Mouse (Mus musculus): ENCODE results near the gene Cnbd2. TPM values are rescaled to one million over a fixed set of nuclear protein-coding genes. Genes with fewer than 3 reads are reported as not detected.

The Cnbd2 gene
- polyA plus RNA-seq, 1 experiment from 2014 or later: 5.9 TPM

GRCm38 (mm10) chr2:156313153-156313552 is 1.1 kb downstream of the Cnbd2 start:
- no peaks in the 10 kb centered on the region for H3K9me3 ChIP-seq
- H3K36me3 ChIP-seq: peaks cover 15% of the 10 kb centered on the region; the same call in 1 of the 2 replicates
- peak overlapping the region; percentile 83 for H3K4me2 ChIP-seq (replicated peaks)
- H3K27me3 ChIP-seq: no peaks in the 10 kb centered on the region
- WGBS: 54% methylated on average over 3 of the region's 3 CpGs
- no peak for ATAC-seq (ENCODE audit: low FRiP score, low read depth)
- H3K4me3 ChIP-seq: peak overlapping the region; percentile 92
- H3K9ac ChIP-seq (replicated peaks): peak overlapping the region; percentile 94
- H3K27ac ChIP-seq (replicated peaks): peak overlapping the region; percentile 98; the same call in 1 of the 2 replicates
- peaks cover 10% of the 10 kb centered on the region; the same call in 1 of the 2 replicates for H3K4me1 ChIP-seq

- ATAC-seq (ENCODE audit: low FRiP score, low read depth): no peak
- WGBS: 93% methylated on average over 6 of the region's 6 CpGs
- no peak overlapping the region for H3K4me3 ChIP-seq
Observed at GRCm38 (mm10) chr2:156314811-156315210, 2.7 kb downstream of the Cnbd2 start.

GRCm38 (mm10) chr2:156318491-156318890 is 6.4 kb downstream of the Cnbd2 start:
- Histone ChIP-seq H3K4me2 (replicated peaks) (no peak overlapping the region), H3K9ac (replicated peaks) (no peak overlapping the region), H3K9me3 (no peaks in the 10 kb centered on the region), H3K27me3 (no peaks in the 10 kb centered on the region), H3K36me3 (peaks cover 15% of the 10 kb centered on the region; the same call in 1 of the 2 replicates), H3K27ac (replicated peaks) (no peak overlapping the region), H3K4me1 (no peaks in the 10 kb centered on the region), H3K4me3 (no peak overlapping the region)
- ATAC-seq (ENCODE audit: low FRiP score, low read depth): no peak

More at GRCm38 (mm10) chr2:156314811-156315210, 2.7 kb downstream of the Cnbd2 start:
- no peaks in the 10 kb centered on the region for H3K27me3 ChIP-seq
- no peak overlapping the region for H3K9ac ChIP-seq (replicated peaks)
- H3K4me2 ChIP-seq (replicated peaks): no peak overlapping the region
- no peaks in the 10 kb centered on the region for H3K9me3 ChIP-seq
- H3K36me3 ChIP-seq: peaks cover 12% of the 10 kb centered on the region; the same call in 1 of the 2 replicates
- H3K4me1 ChIP-seq: peaks cover 10% of the 10 kb centered on the region; the same call in 1 of the 2 replicates
- no peak overlapping the region for H3K27ac ChIP-seq (replicated peaks)

GRCm38 (mm10) chr2:156321538-156321937 is 9.4 kb downstream of the Cnbd2 start:
- no peak overlapping the region for H3K9ac ChIP-seq (replicated peaks)
- no peak for ATAC-seq (ENCODE audit: low FRiP score, low read depth)
- no peaks in the 10 kb centered on the region for H3K4me1 ChIP-seq
- 0 out of 2 replicates have a peak, but pooled peaks cover 3% of the 10 kb centered on the region for H3K36me3 ChIP-seq
- 89% methylated on average over 6 of the region's 6 CpGs for WGBS
- H3K9me3 ChIP-seq: no peaks in the 10 kb centered on the region
- no peak overlapping the region for H3K27ac ChIP-seq (replicated peaks)
- no peaks in the 10 kb centered on the region for H3K27me3 ChIP-seq
- no peak overlapping the region for H3K4me3 ChIP-seq
- no peak overlapping the region for H3K4me2 ChIP-seq (replicated peaks)

- H3K36me3 ChIP-seq: 0 out of 2 replicates have a peak, but pooled peaks cover 3% of the 10 kb centered on the region
- no peak for ATAC-seq (ENCODE audit: low FRiP score, low read depth)
- H3K27me3 ChIP-seq: no peaks in the 10 kb centered on the region
- H3K9me3 ChIP-seq: no peaks in the 10 kb centered on the region
- H3K9ac ChIP-seq (replicated peaks): no peak overlapping the region
- no peak overlapping the region for H3K4me2 ChIP-seq (replicated peaks)
- H3K4me1 ChIP-seq: no peaks in the 10 kb centered on the region
- H3K27ac ChIP-seq (replicated peaks): no peak overlapping the region
- no peak overlapping the region for H3K4me3 ChIP-seq
- WGBS: 71% methylated on average over 6 of the region's 6 CpGs
Observed at GRCm38 (mm10) chr2:156324116-156324588, 12.1 kb downstream of the Cnbd2 start.

GRCm38 (mm10) chr2:156324681-156325080 is 12.6 kb downstream of the Cnbd2 start:
- Histone ChIP-seq H3K36me3 (0 out of 2 replicates have a peak, but pooled peaks cover 3% of the 10 kb centered on the region), H3K4me1 (no peaks in the 10 kb centered on the region), H3K9ac (replicated peaks) (no peak overlapping the region), H3K4me3 (no peak overlapping the region), H3K27ac (replicated peaks) (no peak overlapping the region), H3K4me2 (replicated peaks) (no peak overlapping the region), H3K27me3 (no peaks in the 10 kb centered on the region), H3K9me3 (no peaks in the 10 kb centered on the region)
- no peak for ATAC-seq (ENCODE audit: low FRiP score, low read depth)
- WGBS: 56% methylated on average over 5 of the region's 5 CpGs

GRCm38 (mm10) chr2:156330681-156331080 is 18.6 kb downstream of the Cnbd2 start:
- 77% methylated on average over 1 of the region's 1 CpGs for WGBS
- no peak for ATAC-seq (ENCODE audit: low FRiP score, low read depth)
- H3K27ac ChIP-seq (replicated peaks): no peak overlapping the region

GRCm38 (mm10) chr2:156331446-156331965 is 19.4 kb downstream of the Cnbd2 start:
- ATAC-seq (ENCODE audit: low FRiP score, low read depth): no peak
- no peak overlapping the region for H3K27ac ChIP-seq (replicated peaks)
- H3K27me3 ChIP-seq: no peaks in the 10 kb centered on the region
- no peak overlapping the region for H3K4me3 ChIP-seq
- no peak overlapping the region for H3K9ac ChIP-seq (replicated peaks)
- no peaks in the 10 kb centered on the region for H3K36me3 ChIP-seq
- H3K4me2 ChIP-seq (replicated peaks): no peak overlapping the region
- 87% methylated on average over 7 of the region's 7 CpGs for WGBS
- H3K4me1 ChIP-seq: no peaks in the 10 kb centered on the region
- H3K9me3 ChIP-seq: no peaks in the 10 kb centered on the region

More at GRCm38 (mm10) chr2:156330681-156331080, 18.6 kb downstream of the Cnbd2 start:
- Histone ChIP-seq H3K36me3 (no peaks in the 10 kb centered on the region), H3K4me3 (no peak overlapping the region), H3K27me3 (no peaks in the 10 kb centered on the region), H3K9ac (replicated peaks) (no peak overlapping the region), H3K4me2 (replicated peaks) (no peak overlapping the region), H3K9me3 (no peaks in the 10 kb centered on the region), H3K4me1 (no peaks in the 10 kb centered on the region)

GRCm38 (mm10) chr2:156340078-156340477 is 28.0 kb downstream of the Cnbd2 start:
- H3K27ac ChIP-seq (replicated peaks): no peak overlapping the region
- no peaks in the 10 kb centered on the region for H3K27me3 ChIP-seq
- 91% methylated on average over 4 of the region's 4 CpGs for WGBS
- H3K36me3 ChIP-seq: no peaks in the 10 kb centered on the region
- H3K9me3 ChIP-seq: no peaks in the 10 kb centered on the region
- H3K4me1 ChIP-seq: 0 out of 2 replicates have a peak, but pooled peaks cover 5% of the 10 kb centered on the region
- no peak overlapping the region for H3K4me3 ChIP-seq
- no peak overlapping the region for H3K9ac ChIP-seq (replicated peaks)
- no peak overlapping the region for H3K4me2 ChIP-seq (replicated peaks)
- ATAC-seq (ENCODE audit: low FRiP score, low read depth): no peak

GRCm38 (mm10) chr2:156344775-156345532 is 32.9 kb downstream of the Cnbd2 start:
- H3K4me3 ChIP-seq: no peak overlapping the region
- 55% methylated on average over 12 of the region's 12 CpGs for WGBS
- H3K4me1 ChIP-seq: 0 out of 2 replicates have a peak, but pooled peaks cover 5% of the 10 kb centered on the region
- ATAC-seq (ENCODE audit: low FRiP score, low read depth): no peak
- H3K27me3 ChIP-seq: no peaks in the 10 kb centered on the region
- H3K4me2 ChIP-seq (replicated peaks): no peak overlapping the region
- H3K36me3 ChIP-seq: no peaks in the 10 kb centered on the region
- no peak overlapping the region for H3K27ac ChIP-seq (replicated peaks)
- H3K9me3 ChIP-seq: no peaks in the 10 kb centered on the region
- H3K9ac ChIP-seq (replicated peaks): peak overlapping the region; percentile 11; the same call in 1 of the 2 replicates

- H3K4me1 ChIP-seq: peaks cover 8% of the 10 kb centered on the region; the same call in 1 of the 2 replicates
- no peaks in the 10 kb centered on the region for H3K36me3 ChIP-seq
- 87% methylated on average over 4 of the region's 4 CpGs for WGBS
- no peak overlapping the region for H3K4me2 ChIP-seq (replicated peaks)
- H3K9me3 ChIP-seq: no peaks in the 10 kb centered on the region
- H3K27me3 ChIP-seq: no peaks in the 10 kb centered on the region
- no peak overlapping the region for H3K9ac ChIP-seq (replicated peaks)
- no peak for ATAC-seq (ENCODE audit: low FRiP score, low read depth)
- no peak overlapping the region for H3K27ac ChIP-seq (replicated peaks)
- H3K4me3 ChIP-seq: no peak overlapping the region
Observed at GRCm38 (mm10) chr2:156348812-156349211, 36.7 kb downstream of the Cnbd2 start.

- no peak for ATAC-seq (ENCODE audit: low FRiP score, low read depth)
- Histone ChIP-seq H3K27ac (replicated peaks) (no peak overlapping the region), H3K4me2 (replicated peaks) (no peak overlapping the region), H3K9me3 (no peaks in the 10 kb centered on the region), H3K4me1 (peaks cover 8% of the 10 kb centered on the region; the same call in 1 of the 2 replicates), H3K9ac (replicated peaks) (no peak overlapping the region), H3K4me3 (no peak overlapping the region), H3K27me3 (no peaks in the 10 kb centered on the region), H3K36me3 (no peaks in the 10 kb centered on the region)
- 86% methylated on average over 4 of the region's 4 CpGs for WGBS
Observed at GRCm38 (mm10) chr2:156349286-156349848, 37.3 kb downstream of the Cnbd2 start.
